Mouse (Mus musculus): Measurements from ENCODE around the gene Snx30. TPM values are rescaled to one million over a fixed set of nuclear protein-coding genes. Genes with fewer than 3 reads are reported as not detected.
A peak's percentile ranks its signal among the peaks of the same experiment; 100 is the strongest.

The Snx30 gene
- 10 to 100 TPM; 14.8 to 15.8 TPM for total RNA-seq (2021)
- long read RNA-seq, experiment 1, full-length matches to known transcripts = 4 of 8 reads
- long read RNA-seq, experiment 1, partial matches to known transcripts = 0 of 8 reads
- long read RNA-seq, experiment 1, other reads (novel, unspliced or antisense) = 4 of 8 reads
- long read RNA-seq, experiment 2, full-length matches to known transcripts = 6 of 13 reads
- long read RNA-seq, experiment 2, partial matches to known transcripts = 1 of 13 reads
- long read RNA-seq, experiment 2, other reads (novel, unspliced or antisense) = 6 of 13 reads

- DNase-seq (ENCODE audit: low spot score in 2 of 2) = peak; percentile 85 to 91
Observed at GRCm38 (mm10) chr4:59805181-59805967, at the start of gene Snx30. Snx30 (plus strand) TSS chr4:59805840.

- DNase-seq (ENCODE audit: low spot score in 2 of 2) = peak in 1 of 2 experiments; percentile 51
Observed at GRCm38 (mm10) chr4:59756332-59757082, 49.1 kb upstream of the Snx30 start.

GRCm38 (mm10) chr4:59757452-59758435, 47.9 kb upstream of the Snx30 start:
- no peak for DNase-seq (ENCODE audit: low spot score in 2 of 2)

- DNase-seq (ENCODE audit: low spot score in 2 of 2) = no peak
Observed at GRCm38 (mm10) chr4:59760016-59760415, 45.6 kb upstream of the Snx30 start.

GRCm38 (mm10) chr4:59760636-59761364, 44.8 kb upstream of the Snx30 start:
- DNase-seq (ENCODE audit: low spot score in 2 of 2) = peak in 1 of 2 experiments; percentile 61

- DNase-seq (ENCODE audit: low spot score in 2 of 2) = no peak
Observed at GRCm38 (mm10) chr4:59761365-59761729, 44.3 kb upstream of the Snx30 start.

GRCm38 (mm10) chr4:59764950-59765349, 40.7 kb upstream of the Snx30 start:
- no peak for DNase-seq (ENCODE audit: low spot score in 2 of 2)

GRCm38 (mm10) chr4:59765385-59766005, 40.1 kb upstream of the Snx30 start:
- DNase-seq (ENCODE audit: low spot score in 2 of 2) = no peak

GRCm38 (mm10) chr4:59767717-59768116, 37.9 kb upstream of the Snx30 start:
- DNase-seq (ENCODE audit: low spot score in 2 of 2) = no peak

GRCm38 (mm10) chr4:59772171-59772879, 33.3 kb upstream of the Snx30 start:
- no peak for DNase-seq (ENCODE audit: low spot score in 2 of 2)

- DNase-seq (ENCODE audit: low spot score in 2 of 2) = no peak
Observed at GRCm38 (mm10) chr4:59777828-59778227, 27.8 kb upstream of the Snx30 start.

GRCm38 (mm10) chr4:59780568-59780967, 25.1 kb upstream of the Snx30 start:
- no peak for DNase-seq (ENCODE audit: low spot score in 2 of 2)

- no peak for DNase-seq (ENCODE audit: low spot score in 2 of 2)
Observed at GRCm38 (mm10) chr4:59782853-59783684, 22.6 kb upstream of the Snx30 start.

- peak; percentile 82 to 94 for DNase-seq (ENCODE audit: low spot score in 2 of 2)
Observed at GRCm38 (mm10) chr4:59783685-59784279, 21.9 kb upstream of the Snx30 start.

GRCm38 (mm10) chr4:59785412-59785811, 20.2 kb upstream of the Snx30 start:
- DNase-seq (ENCODE audit: low spot score in 2 of 2) = no peak

- peak; percentile 66 to 74 for DNase-seq (ENCODE audit: low spot score in 2 of 2)
Observed at GRCm38 (mm10) chr4:59786661-59787060, 19.0 kb upstream of the Snx30 start.

- DNase-seq (ENCODE audit: low spot score in 2 of 2) = no peak
Observed at GRCm38 (mm10) chr4:59787126-59787525, 18.5 kb upstream of the Snx30 start.

Data from gastrocnemius, postnatal 4 days (tissue).